Mouse (Mus musculus): Measurements from ENCODE around the gene Srf.

DNA sequence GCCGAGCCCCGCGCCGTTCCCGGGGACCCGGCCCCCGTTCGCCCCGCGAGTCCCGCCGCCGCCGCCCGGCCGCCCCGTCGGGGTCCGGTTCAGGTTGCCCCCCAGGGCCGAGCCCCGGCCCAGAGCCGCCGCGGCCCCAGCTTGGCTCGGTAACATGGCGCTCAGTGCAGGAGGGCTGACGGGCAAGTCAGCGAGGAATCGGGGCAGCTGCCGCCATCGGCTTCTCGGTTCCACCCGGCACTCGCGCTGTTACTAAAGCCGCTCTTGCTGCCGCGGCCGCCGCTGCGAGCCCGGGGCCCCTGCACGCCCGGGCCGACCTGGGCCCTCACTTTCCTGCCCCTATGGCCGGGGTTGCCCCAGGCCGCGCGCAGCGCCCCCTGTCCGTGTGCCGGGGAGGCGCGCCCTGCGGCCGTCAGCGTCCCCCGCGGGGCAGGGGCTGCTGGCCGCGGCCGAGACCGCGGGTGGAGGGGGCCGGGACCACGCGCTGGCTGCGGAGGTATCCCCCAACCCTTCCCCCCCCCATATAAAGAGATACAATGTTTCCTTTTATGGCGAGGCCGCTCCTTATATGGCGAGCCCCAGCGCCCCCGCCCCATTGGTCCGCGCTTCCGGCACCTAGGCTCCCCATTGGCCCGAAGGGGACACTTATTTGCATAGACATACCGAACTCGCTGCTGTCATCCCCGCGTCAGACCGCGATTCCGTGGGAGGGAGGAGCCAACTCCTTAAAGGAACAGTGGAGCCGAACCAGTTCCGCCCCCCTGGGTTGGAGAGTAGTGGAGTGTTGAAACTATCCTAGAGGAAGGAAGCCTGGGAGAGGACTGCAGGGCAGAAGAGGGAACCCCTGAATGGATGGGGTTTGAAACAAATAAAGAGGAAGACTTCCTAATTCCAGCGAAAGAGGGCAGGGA is at the start of gene Srf:
- TF ChIP-seq CTCF (IDR thresholded peaks at IDR 0.05; ENCODE audit: low read depth, low read length) (no peak), POLR2A (IDR thresholded peaks at IDR 0.05; ENCODE audit: insufficient read depth, low read length) (no peak), EP300 (IDR thresholded peaks at IDR 0.05; ENCODE audit: insufficient read depth, low read depth, low read length) (no peak)
